Mouse (Mus musculus) R1 (cell line): Measurements from ENCODE around the gene Sycp2l.

ENCODE experiments used
- DNase-seq: peaks from one replicate; pipeline ENCODE4 v3.0.0-alpha.2; 2018; ENCODE audit warnings: low read depth, low spot score

Gene Sycp2l

DNA sequence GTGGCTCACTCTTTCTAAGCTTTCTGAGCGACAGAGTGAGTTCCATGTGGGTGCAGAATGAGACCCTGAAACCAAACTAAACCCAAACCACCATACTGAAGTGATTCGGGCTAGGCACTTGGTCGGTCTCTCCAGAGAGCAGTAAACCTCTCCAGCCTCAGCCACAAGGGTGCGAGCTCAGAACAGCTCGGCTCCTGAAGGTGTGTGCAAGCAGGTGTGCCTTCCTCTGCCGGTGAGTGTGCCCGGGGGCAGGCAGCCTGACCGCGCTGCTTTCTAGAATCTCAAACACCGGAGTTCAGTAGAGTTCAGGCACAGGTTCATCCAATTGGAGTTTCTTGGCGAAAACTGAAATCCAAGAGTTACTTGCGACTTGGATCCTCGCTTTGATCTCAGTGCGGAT is at the start of gene Sycp2l:
Sycp2l (plus strand) TSS at position 368 of the 400 bp plus-strand sequence.
- DNase-seq, result no peak

GRCm38 (mm10) chr13:41067618-41068017 is 46.5 kb upstream of the Sycp2l start:
- DNase-seq, result no peak

GRCm38 (mm10) chr13:41071617-41072016 is 42.5 kb upstream of the Sycp2l start:
- no peak for DNase-seq

DNA sequence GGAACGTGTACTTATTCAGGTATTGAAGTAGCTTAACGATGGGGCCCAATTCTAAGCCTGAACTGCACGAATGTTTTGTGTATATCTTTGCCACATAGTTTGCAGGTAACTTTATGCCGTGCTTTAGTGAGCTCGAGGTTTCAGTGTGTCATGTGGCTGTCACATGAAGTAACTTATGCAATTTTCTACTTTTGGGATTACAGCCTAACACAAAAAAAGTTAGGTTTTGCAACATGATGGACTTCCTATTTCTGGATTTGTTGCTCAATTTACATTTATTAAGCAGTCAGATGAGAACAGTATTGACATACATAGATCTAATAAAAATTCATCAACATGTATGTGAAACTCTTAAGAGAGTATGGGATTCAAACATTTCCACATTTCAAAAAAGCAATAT is 40.3 kb upstream of the Sycp2l start:
- no peak for DNase-seq

DNA sequence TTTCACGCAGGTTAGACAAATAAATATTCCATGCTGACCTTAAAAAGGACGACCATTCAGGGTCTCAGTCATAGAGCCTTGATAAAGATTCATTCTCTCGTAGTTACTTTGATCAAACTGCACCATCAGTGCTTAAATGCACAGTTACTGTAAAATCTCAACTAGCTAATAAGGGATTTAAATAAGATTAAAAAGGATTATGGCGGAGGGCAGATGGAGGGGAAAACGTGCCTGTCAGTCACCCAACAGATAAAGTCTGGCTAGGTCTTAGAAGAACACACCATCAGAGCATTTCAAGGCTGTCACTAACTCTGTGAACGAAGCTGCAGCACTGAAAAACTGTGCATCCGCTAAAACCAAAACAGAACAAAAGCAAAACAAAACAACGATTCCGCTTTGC is 36.2 kb upstream of the Sycp2l start:
- no peak for DNase-seq

GRCm38 (mm10) chr13:41078690-41079420 is 35.3 kb upstream of the Sycp2l start:
- peak; percentile 50 for DNase-seq

GRCm38 (mm10) chr13:41079421-41079780 is 34.7 kb upstream of the Sycp2l start, which contains the start of gene Mak:
TSS of gene Mak (minus strand) at chr13:41079706.
- peak; percentile 91 for DNase-seq

- no peak for DNase-seq
These were observed 34.2 kb upstream of the Sycp2l start for GRCm38 (mm10) chr13:41079859-41080258.

DNA sequence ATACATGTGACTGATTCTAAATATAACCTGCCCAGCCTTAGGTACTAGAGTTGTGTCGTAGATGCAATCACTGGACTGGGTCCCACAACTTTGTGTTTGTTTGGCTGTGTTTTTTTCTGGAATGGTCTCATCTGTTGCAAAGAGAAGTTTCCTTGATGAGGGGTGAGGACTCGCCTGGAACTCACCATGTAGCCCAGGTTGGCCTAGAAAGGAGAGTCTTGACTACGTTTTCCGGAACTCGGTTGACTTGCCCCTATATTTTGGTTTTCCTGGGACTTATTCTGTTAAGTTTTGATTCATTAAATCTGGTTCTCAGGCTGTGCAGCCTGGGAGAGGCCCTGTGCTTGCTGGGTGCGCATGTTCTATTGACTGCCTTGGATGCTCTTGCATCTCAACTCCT is 33.4 kb upstream of the Sycp2l start:
- DNase-seq, result no peak

DNA sequence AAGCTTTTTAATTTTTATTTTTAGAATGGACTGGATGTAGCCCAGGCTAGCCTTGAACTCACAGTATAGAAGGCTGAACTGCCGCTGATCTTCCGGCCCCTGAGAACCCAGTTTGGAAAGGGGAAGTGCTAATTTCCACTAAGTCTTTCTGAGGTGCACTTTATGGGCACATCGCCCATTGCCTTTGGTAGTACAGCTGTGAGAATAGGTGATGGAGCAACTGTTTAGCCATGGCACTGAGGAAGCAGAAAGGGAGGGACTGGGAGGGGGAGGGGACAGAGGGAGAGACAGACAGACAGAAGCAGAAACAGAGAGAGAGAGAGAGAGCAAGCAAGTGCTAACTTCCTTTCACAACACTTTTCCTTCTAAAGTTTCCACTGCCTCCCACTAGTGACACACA is 29.6 kb upstream of the Sycp2l start:
- no peak for DNase-seq

DNA sequence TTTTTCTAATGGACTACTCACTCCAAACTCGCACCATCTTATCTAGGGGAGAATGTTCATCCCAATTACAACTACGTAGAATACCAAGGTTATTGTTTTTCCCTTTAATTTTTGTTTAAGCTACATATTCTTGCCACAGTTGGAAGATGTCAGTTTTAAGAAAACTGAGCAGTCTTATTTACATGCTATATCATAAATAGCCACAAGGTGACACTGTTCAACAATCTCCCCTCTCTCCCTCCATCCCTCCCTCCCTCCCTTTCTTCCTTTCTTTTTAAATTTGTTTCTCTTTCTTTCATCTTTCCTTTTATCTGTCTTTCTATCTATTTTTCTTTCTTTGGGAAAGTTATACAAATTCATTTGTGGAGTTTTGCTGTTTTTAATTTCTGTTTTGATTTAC is 29.0 kb upstream of the Sycp2l start:
- DNase-seq, result peak; percentile 44

- peak; percentile 44 for DNase-seq
These were observed 25.4 kb upstream of the Sycp2l start for GRCm38 (mm10) chr13:41088746-41089145.

DNA sequence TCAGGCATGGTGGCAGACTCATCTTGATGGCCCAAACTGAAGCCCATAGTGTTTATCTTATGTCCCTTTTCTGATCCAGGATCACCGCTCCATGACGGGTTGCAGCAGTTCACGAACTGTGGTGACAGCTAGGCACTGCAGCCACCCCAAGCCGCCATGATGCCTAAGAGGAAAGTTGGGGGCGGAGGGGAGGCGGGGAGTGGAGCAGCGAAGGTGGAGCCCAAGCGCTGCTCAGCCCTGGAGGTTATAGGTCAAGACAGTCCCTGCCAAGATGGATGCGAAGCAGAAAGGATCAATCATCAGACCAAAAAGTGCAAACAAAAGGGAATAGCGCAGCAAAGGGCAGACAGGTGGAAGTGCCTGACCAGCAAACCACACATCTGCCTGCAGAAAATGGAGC is 22.8 kb upstream of the Sycp2l start:
- DNase-seq, result peak; percentile 83

DNA sequence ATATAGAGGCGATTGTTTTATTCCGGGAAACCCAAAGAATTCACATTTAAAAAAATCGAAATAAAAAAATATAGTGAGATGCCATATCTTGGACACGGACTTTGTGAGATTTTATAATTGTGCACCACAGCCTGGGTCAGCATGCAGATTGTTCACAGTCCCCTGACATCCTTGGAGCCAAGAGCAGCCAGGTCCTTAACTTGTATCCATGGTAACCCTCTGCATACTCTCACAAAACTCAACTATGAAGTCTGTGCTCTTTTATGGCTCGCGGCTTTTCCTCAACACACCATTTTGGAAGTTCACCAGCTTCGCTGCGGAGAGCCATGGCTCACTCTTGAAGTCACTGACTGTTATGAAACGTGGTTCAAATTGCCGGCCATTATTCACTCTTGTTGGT is 19.9 kb upstream of the Sycp2l start:
- DNase-seq, result no peak

- peak; percentile 39 for DNase-seq
These were observed 16.6 kb upstream of the Sycp2l start for GRCm38 (mm10) chr13:41097324-41098058.

DNA sequence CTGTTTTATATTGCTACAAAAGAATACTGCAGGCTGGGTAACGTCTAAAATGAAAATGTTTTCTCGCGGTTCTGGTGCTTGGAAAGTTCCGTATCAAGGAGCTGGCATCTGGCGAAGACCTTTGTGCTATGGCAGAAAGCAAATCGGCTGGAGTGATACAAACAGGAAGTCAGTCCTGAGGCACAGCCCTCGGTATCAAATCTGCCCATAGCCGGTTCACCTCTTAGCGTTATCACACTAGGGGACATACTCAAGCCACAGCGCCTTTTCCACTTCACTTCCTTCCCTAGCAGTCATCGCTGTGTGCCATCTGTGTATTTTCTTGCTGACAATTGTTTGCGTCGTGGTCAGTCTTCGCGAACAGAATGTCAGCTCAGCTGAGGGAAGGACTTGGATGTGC is 15.8 kb upstream of the Sycp2l start:
- no peak for DNase-seq

GRCm38 (mm10) chr13:41100031-41100430 is 14.1 kb upstream of the Sycp2l start:
- no peak for DNase-seq

GRCm38 (mm10) chr13:41103841-41104525 is 10.1 kb upstream of the Sycp2l start:
- DNase-seq, result no peak

DNA sequence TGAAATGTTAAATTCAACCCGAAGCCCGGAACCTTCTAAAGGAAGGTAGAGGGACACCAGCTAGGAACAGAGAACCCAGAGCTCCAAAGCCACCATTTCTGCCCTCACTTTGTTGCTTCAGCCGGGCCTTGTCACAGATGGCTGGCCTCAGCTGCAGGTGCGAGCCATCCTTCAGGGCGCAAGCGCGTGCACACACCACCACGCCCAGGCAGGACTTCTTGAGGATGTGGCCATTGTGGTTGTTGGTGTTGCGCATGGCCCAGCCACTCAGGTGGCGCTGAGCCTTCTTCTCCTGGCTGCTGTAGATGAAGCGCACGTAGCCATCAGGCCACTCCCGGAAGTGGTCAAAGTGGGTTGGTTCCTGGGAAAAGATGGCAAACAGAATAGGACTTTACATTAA is 8.6 kb upstream of the Sycp2l start:
- peak; percentile 35 for DNase-seq

- no peak for DNase-seq
These were observed 3.2 kb upstream of the Sycp2l start, which contains the start of gene Gcm2 for GRCm38 (mm10) chr13:41110935-41111334. TSS of gene Gcm2 (minus strand) at chr13:41111035.

DNA sequence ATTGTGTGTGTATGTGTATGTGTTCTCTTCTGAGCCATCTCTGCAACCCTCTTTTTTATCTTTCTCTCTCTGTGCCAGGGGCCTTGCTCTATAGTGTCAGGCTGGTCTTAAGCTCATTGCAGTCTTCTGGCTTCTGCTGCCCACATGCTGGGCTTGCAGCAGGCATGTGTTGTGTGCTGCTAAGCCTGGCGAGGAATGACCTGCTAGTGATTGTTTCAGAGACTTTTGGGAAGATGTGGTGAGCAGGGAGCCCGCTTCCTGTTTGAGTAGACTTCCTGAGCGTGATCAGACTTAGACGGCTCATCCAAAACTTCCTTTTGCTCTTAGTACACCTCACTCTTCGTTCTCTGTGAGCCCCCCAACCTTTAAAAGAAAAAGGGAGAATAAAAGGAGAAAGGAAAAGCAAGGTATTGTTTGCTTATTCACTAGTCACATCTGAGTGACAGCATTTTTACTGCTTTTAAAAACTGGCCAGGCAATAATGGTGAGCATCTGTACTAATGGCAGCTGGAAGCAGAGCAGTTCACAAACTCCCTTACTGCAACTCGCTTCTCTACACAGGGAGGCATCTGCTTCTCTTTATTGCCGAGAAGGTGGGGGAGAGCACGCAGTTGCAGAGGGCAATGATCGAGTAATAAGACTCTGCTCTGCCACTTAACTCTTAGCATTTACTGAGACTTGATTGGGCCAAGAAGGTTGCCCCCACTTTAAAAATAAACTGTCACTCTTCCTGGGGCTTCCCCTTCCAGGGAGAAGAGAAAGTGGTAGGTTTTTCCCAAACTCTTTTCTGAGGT is 5.2 kb downstream of the Sycp2l start:
- no peak for DNase-seq
